Mouse (Mus musculus): ENCODE data around the gene Gm5089.

DNA sequence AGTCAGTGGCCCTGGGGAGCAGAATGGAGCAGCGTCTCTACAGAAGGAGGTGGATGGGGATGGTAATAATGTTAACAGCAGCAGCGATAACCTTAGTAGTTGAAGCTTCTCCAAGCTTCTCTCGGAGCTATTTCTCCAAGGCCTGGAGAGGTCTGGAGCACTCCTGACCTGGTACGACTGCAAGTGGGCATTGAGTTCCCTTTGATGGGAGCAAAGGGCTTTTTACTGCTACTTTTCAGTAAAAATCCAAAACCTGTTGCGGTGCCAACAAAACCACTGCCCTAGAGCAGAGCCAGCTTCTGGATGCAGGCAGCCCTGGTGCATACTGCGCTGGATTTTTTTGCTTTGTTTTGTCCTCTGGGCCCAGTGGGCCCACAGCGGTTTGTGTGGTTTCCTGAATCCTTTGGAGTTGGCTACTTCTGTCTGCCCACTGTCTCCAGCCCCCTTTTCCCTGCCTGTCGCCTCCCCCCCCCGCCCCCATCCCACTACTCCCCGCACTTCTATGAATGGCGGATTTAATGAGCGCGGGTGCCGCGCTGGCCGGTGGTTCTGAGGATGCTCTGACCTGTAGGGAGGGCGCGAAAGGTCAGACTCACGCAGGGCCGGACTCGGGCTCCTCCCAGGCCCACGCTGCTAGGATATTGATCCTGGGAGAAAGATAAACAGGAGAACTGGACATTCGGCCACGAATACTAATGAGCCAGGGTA lies 34.1 kb upstream of the Gm5089 start:
- TF ChIP-seq CTCF (IDR thresholded peaks at IDR 0.05; ENCODE audit: borderline replicate concordance, control insufficient read depth, extremely low read depth, insufficient read depth, low read length, poor library complexity) (no peak), POLR2A (IDR thresholded peaks at IDR 0.05; ENCODE audit: control insufficient read depth, extremely low read depth, insufficient read depth, low read length, poor library complexity) (no peak)
